Mouse (Mus musculus): ENCODE measurements at regions not wholly inside any gene's neighbourhood (a gene's known extent, or its start where the extent isn't known, plus 50 kb on each side); places are given as distances from the start of the nearest gene placed in this dataset.

DNA sequence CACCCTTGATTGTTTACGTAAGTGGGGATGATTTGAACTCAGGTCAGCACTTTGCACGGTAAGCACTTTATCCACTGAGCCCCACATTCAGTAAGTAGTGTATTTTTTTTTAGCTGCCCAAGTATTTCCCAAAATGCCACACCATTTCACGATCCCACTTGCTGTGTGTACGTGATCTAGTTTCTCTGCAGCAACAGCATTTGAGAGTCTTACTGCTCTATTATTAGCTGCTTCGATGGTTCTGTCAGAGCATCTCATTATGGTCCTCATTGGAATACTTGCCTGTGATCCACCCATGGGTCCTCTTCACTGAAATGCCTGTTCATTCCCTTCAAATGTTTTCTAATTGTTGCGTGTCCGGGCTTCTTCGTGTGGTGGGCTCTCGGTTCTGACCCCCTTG, 120.1 kb upstream of the Ces5a start:
- ATAC-seq (ENCODE audit: low FRiP score, low TSS enrichment) (no peak), DNase-seq (ENCODE audit: low spot score) (no peak)
- no peaks in the 10 kb centered on the region for H3K27me3 ChIP-seq (ENCODE audit: control insufficient read depth, insufficient read depth, low read length)
- no peak overlapping the region for H3K27ac ChIP-seq (replicated peaks)
- no peak overlapping the region for H3K4me3 ChIP-seq (ENCODE audit: low read depth, low read length)
- no peak for TF ChIP-seq CTCF (IDR thresholded peaks at IDR 0.05; ENCODE audit: low read depth)
- no peak for TF ChIP-seq EP300 (optimal IDR thresholded peaks at IDR 0.05)
- H3K4me1 ChIP-seq (replicated peaks; ENCODE audit: control insufficient read depth, insufficient read depth): no peaks in the 10 kb centered on the region
- no peaks in the 10 kb centered on the region for H3K9me3 ChIP-seq (ENCODE audit: control insufficient read depth, low read length)
- H3K4me2 ChIP-seq (replicated peaks; ENCODE audit: low read depth): no peak overlapping the region
- WGBS: 85% methylated on average over 9 of the region's 9 CpGs
- H3K9ac ChIP-seq (ENCODE audit: low read length): no peak overlapping the region
- no peaks in the 10 kb centered on the region for H3K36me3 ChIP-seq (ENCODE audit: control insufficient read depth, insufficient read depth, low read length)

DNA sequence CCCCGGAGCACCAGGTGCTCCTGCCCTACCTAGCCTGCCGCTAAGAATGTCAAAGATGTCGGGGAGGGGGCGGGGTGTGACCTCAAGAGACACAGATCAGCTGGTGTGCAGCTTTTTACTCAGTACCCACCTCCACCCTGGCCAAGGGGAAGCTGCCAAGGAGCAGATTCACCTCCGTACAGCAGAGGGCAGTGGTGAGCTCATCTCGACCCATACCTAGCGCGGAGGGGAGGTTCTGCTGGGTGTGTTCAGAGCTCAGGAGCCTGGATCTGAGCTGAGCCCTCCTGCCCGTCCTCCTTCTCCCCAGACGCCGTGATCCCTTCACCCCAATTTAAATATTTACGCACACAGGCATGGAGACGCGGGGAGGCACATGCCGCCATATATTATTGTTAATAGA, 126.1 kb upstream of the Ces5a start:
- Histone ChIP-seq H3K4me1 (replicated peaks; ENCODE audit: control insufficient read depth, insufficient read depth) (no peaks in the 10 kb centered on the region), H3K4me2 (replicated peaks; ENCODE audit: low read depth) (peak overlapping the region; percentile 46), H3K4me3 (ENCODE audit: low read depth, low read length) (peak overlapping the region; percentile 6; the same call in 1 of the 2 replicates), H3K36me3 (ENCODE audit: control insufficient read depth, insufficient read depth, low read length) (no peaks in the 10 kb centered on the region), H3K9me3 (ENCODE audit: control insufficient read depth, low read length) (no peaks in the 10 kb centered on the region), H3K27me3 (ENCODE audit: control insufficient read depth, insufficient read depth, low read length) (no peaks in the 10 kb centered on the region), H3K9ac (ENCODE audit: low read length) (no peak overlapping the region), H3K27ac (replicated peaks) (no peak overlapping the region)
- ATAC-seq (ENCODE audit: low FRiP score, low TSS enrichment) (peak; percentile 88), DNase-seq (ENCODE audit: low spot score) (peak; percentile 83)
- TF ChIP-seq EP300 (optimal IDR thresholded peaks at IDR 0.05) (no peak), CTCF (IDR thresholded peaks at IDR 0.05; ENCODE audit: low read depth) (peak; percentile 90)
- 3% methylated on average over 15 of the region's 15 CpGs for WGBS

DNA sequence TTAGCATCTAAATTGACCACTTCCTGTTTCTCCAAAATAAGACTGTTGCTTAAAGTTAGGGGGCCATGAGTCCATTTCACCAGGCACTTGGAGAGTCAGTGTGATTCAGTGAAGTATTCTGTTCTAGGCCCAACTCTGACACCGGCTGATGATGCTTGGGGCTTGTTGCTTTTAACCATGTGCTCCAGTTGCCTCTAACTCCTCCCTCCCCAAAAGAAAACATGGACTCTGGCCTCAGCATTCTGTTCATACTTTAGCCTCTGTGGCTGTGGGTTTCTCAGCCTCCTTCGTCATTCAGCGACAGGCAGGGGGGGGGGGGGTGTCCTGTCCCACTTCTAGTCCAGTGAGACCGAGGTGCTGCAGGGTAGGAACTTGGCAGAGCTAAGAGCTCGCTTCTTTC, 126.6 kb upstream of the Ces5a start:
- H3K9ac ChIP-seq (ENCODE audit: low read length): no peak overlapping the region
- no peak overlapping the region for H3K27ac ChIP-seq (replicated peaks)
- H3K4me1 ChIP-seq (replicated peaks; ENCODE audit: control insufficient read depth, insufficient read depth): no peaks in the 10 kb centered on the region
- H3K4me3 ChIP-seq (ENCODE audit: low read depth, low read length): peak overlapping the region; percentile 6; the same call in 1 of the 2 replicates
- H3K9me3 ChIP-seq (ENCODE audit: control insufficient read depth, low read length): no peaks in the 10 kb centered on the region
- DNase-seq (ENCODE audit: low spot score) (peak; percentile 22), ATAC-seq (ENCODE audit: low FRiP score, low TSS enrichment) (peak; percentile 58)
- 52% methylated on average over 5 of the region's 5 CpGs for WGBS
- no peaks in the 10 kb centered on the region for H3K36me3 ChIP-seq (ENCODE audit: control insufficient read depth, insufficient read depth, low read length)
- TF ChIP-seq CTCF (IDR thresholded peaks at IDR 0.05; ENCODE audit: low read depth) (no peak), EP300 (optimal IDR thresholded peaks at IDR 0.05) (no peak)
- no peaks in the 10 kb centered on the region for H3K27me3 ChIP-seq (ENCODE audit: control insufficient read depth, insufficient read depth, low read length)
- H3K4me2 ChIP-seq (replicated peaks; ENCODE audit: low read depth): peak overlapping the region; percentile 46

DNA sequence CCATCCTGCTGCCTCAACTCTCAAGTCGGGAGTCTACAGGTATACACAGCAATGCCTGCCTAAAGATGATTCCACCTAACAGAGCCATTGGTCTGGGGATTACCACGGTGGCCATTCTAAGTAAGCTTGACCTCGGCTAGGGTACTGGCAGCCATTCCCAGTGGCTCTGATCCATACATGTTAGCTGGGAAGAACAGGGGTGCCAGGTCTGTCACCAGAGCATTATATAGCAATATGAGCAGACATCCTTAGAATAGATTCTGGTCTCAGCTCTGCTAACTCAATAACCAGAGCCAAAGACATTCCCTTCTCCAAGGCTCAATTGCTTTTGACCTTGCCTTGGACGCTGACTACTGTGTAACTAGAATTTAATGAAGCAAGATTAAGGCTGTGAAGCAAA, 128.2 kb upstream of the Ces5a start:
- Histone ChIP-seq H3K36me3 (ENCODE audit: control insufficient read depth, insufficient read depth, low read length) (no peaks in the 10 kb centered on the region), H3K4me1 (replicated peaks; ENCODE audit: control insufficient read depth, insufficient read depth) (no peaks in the 10 kb centered on the region), H3K4me2 (replicated peaks; ENCODE audit: low read depth) (no peak overlapping the region), H3K9me3 (ENCODE audit: control insufficient read depth, low read length) (no peaks in the 10 kb centered on the region), H3K27me3 (ENCODE audit: control insufficient read depth, insufficient read depth, low read length) (no peaks in the 10 kb centered on the region), H3K27ac (replicated peaks) (no peak overlapping the region), H3K4me3 (ENCODE audit: low read depth, low read length) (no peak overlapping the region), H3K9ac (ENCODE audit: low read length) (no peak overlapping the region)
- ATAC-seq (ENCODE audit: low FRiP score, low TSS enrichment): no peak
- TF ChIP-seq EP300 (optimal IDR thresholded peaks at IDR 0.05): no peak
- TF ChIP-seq CTCF (IDR thresholded peaks at IDR 0.05; ENCODE audit: low read depth): no peak
- no peak for DNase-seq (ENCODE audit: low spot score)
- whole genome bisulfite sequencing: 86% methylated on average over 4 of the region's 4 CpGs

DNA sequence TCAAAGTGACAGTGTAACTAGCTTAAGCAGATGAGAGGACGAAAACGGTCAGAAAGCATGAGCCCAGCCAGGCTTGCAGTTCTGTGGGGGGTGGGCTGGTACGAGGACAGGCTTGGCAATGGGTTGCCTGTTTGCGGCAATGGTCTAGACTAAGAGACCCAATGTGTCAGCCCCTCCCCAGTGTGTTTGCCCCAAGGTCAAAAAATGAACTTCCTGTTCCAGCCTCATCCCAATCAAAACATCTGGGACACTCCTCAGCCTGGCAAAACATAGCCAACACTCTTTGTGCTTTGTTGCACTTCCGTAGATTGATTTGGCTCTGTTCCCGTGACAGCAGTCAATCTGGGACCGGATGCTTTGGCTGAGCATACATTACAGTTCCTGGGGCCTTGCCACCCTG, 132.7 kb upstream of the Ces5a start:
- no peaks in the 10 kb centered on the region for H3K9me3 ChIP-seq (ENCODE audit: control insufficient read depth, low read length)
- DNase-seq (ENCODE audit: low spot score): no peak
- ATAC-seq (ENCODE audit: low FRiP score, low TSS enrichment): no peak
- H3K4me3 ChIP-seq (ENCODE audit: low read depth, low read length): no peak overlapping the region
- H3K27me3 ChIP-seq (ENCODE audit: control insufficient read depth, insufficient read depth, low read length): no peaks in the 10 kb centered on the region
- H3K4me2 ChIP-seq (replicated peaks; ENCODE audit: low read depth): no peak overlapping the region
- H3K27ac ChIP-seq (replicated peaks): no peak overlapping the region
- no peaks in the 10 kb centered on the region for H3K36me3 ChIP-seq (ENCODE audit: control insufficient read depth, insufficient read depth, low read length)
- H3K9ac ChIP-seq (ENCODE audit: low read length): no peak overlapping the region
- no peak for TF ChIP-seq CTCF (IDR thresholded peaks at IDR 0.05; ENCODE audit: low read depth)
- 45% methylated on average over 7 of the region's 7 CpGs for WGBS
- no peaks in the 10 kb centered on the region for H3K4me1 ChIP-seq (replicated peaks; ENCODE audit: control insufficient read depth, insufficient read depth)

DNA sequence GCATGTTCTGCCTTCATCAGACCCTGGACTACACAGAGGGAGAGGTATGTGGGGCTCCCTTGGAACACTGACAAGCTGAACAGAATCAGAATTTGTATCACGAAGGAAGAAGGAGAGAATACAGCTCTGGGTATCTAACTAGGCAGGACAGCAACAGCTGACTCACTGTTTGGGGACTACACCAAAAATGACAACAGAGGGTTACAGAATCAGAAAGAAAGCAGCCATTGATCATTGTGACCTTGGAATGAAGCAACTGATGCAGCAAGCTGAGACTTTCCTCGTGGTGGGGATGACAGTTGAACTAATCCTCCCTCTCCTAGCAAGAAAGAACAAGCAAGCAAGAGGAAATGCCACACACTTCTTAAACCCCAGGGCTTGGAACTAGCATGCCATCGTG, 135.0 kb upstream of the Gnao1 start:
- H3K4me3 ChIP-seq (ENCODE audit: low read depth, low read length): no peak overlapping the region
- no peak overlapping the region for H3K9ac ChIP-seq (ENCODE audit: low read length)
- H3K27ac ChIP-seq (replicated peaks): no peak overlapping the region
- H3K9me3 ChIP-seq (ENCODE audit: control insufficient read depth, low read length): no peaks in the 10 kb centered on the region
- no peaks in the 10 kb centered on the region for H3K4me1 ChIP-seq (replicated peaks; ENCODE audit: control insufficient read depth, insufficient read depth)
- no peak overlapping the region for H3K4me2 ChIP-seq (replicated peaks; ENCODE audit: low read depth)
- 69% methylated on average over 3 of the region's 3 CpGs for WGBS
- no peak for DNase-seq (ENCODE audit: low spot score)
- H3K36me3 ChIP-seq (ENCODE audit: control insufficient read depth, insufficient read depth, low read length): no peaks in the 10 kb centered on the region
- no peak for ATAC-seq (ENCODE audit: low FRiP score, low TSS enrichment)
- no peaks in the 10 kb centered on the region for H3K27me3 ChIP-seq (ENCODE audit: control insufficient read depth, insufficient read depth, low read length)
- TF ChIP-seq EP300 (optimal IDR thresholded peaks at IDR 0.05) (no peak), CTCF (IDR thresholded peaks at IDR 0.05; ENCODE audit: low read depth) (no peak)

All from stomach, postnatal 0 days (tissue).